Mouse (Mus musculus) forebrain, embryonic 12.5 days (tissue): ENCODE measurements at regions not wholly inside any gene's neighbourhood (a gene's known extent, or its start where the extent isn't known, plus 50 kb on each side); places are given as distances from the start of the nearest gene placed in this dataset.
A peak's percentile ranks its signal among the peaks of the same experiment; 100 is the strongest.

Experiments used
- ATAC-seq: fragments of 200-750 bp; cut with Nextera tagmentation; 2 replicates; pipeline ENCODE4 v1.8.0; 2017; ENCODE audit warnings: moderate TSS enrichment; ENCODE audit not compliant: low FRiP score
- H3K27ac ChIP-seq: fragments of 300-500 bp; sonication (generic); 2 replicates; pipeline ENCODE4 v1.5.1; 2016; ENCODE audit warnings: mild to moderate bottlenecking
- H3K27me3 ChIP-seq: fragments of 300-500 bp; sonication (generic); 2 replicates; pipeline ENCODE4 v1.6.1; 2016; ENCODE audit warnings: mild to moderate bottlenecking
- H3K36me3 ChIP-seq: fragments of 300-500 bp; sonication (generic); replicated peaks from 2 replicates; pipeline ENCODE4 v1.6.1; 2016; ENCODE audit warnings: mild to moderate bottlenecking
- H3K4me1 ChIP-seq: fragments of 300-500 bp; sonication (generic); 2 replicates; pipeline ENCODE4 v1.6.1; 2016
- H3K4me2 ChIP-seq: fragments of 300-500 bp; sonication (generic); 2 replicates; pipeline ENCODE4 v1.6.1; 2016; ENCODE audit warnings: mild to moderate bottlenecking, moderate library complexity
- H3K4me3 ChIP-seq: fragments of 300-500 bp; sonication (generic); replicated peaks from 2 replicates; pipeline ENCODE4 v1.5.1; 2016; ENCODE audit warnings: mild to moderate bottlenecking
- H3K9ac ChIP-seq: fragments of 300-500 bp; sonication (generic); 2 replicates; pipeline ENCODE4 v1.6.1; 2016; ENCODE audit warnings: mild to moderate bottlenecking
- H3K9me3 ChIP-seq: fragments of 300-500 bp; sonication (generic); 2 replicates; pipeline ENCODE4 v1.6.1; 2016
- WGBS: fragments of 180-500 bp; shearing (Covaris S2); methylation state at CpG from one replicate; pipeline ENCODE4 v1.1.7; 2016; 5-methylcytosine and 5-hydroxymethylcytosine counted together

DNA sequence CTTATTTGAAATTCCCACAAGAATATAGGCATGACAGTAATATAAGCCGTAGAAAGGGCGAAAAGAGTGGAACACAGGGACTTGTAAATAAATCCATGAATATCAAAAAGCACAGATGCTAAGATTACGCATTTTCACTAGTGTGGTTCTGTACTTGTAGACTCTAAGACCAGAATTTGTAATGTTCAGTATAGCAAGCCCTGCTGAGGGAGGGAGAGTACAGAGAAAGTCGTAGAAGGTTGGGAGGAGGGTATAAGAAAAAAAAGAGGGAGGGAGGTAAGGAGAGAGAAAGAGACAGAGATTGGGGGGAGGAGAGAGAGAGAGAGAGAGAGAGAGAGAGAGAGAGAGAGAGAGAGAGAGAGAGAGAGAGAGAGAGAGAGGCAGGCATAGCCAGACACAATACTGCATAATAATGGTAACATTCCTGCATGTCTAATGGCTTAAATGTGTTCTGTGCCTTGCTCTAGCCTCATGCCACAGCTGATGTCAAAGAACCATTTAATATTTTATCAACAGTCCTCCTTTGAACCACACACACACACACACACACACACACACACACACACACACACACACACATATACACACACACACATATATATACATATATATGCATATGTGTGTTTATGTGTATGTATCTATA lies 354.1 kb upstream of the Tmem161b start:
- H3K4me3 ChIP-seq = no peak overlapping the region
- H3K36me3 ChIP-seq = no peaks in the 10 kb centered on the region
- 55% methylated on average over 4 of the region's 4 CpGs for WGBS
- no peaks in the 10 kb centered on the region for H3K27me3 ChIP-seq
- H3K4me2 ChIP-seq = no peak overlapping the region
- ATAC-seq = peak; percentile 64
- no peaks in the 10 kb centered on the region for H3K9me3 ChIP-seq
- peak overlapping the region; percentile 72 for H3K27ac ChIP-seq
- H3K4me1 ChIP-seq = peaks cover 20% of the 10 kb centered on the region
- no peak overlapping the region for H3K9ac ChIP-seq

DNA sequence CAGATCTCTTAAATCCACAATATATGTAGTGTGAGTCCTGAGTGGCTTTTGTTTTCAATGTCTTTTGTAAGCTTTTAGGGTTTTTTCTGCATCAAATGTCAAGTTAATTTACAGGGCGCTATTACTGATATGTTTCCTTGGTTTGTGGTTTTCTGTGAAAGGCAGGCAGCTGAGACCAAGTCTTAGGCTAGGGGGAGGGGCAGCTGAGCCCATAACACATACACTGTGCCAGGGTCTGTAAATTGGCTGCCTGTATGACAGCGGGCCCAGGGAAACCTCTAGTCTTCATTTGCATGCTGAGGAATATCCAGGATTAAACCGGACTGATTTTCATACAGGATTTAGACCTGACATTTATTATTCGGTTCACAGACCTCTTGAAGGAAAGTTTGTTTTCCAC lies 353.2 kb upstream of the Tmem161b start:
- WGBS = 18% methylated on average over 4 of the region's 4 CpGs
- Histone ChIP-seq H3K4me1 (peaks cover 25% of the 10 kb centered on the region), H3K9ac (no peak overlapping the region), H3K27ac (peak overlapping the region; percentile 76), H3K27me3 (no peaks in the 10 kb centered on the region), H3K9me3 (no peaks in the 10 kb centered on the region), H3K4me3 (no peak overlapping the region), H3K4me2 (no peak overlapping the region), H3K36me3 (no peaks in the 10 kb centered on the region)
- peak; percentile 92 for ATAC-seq

DNA sequence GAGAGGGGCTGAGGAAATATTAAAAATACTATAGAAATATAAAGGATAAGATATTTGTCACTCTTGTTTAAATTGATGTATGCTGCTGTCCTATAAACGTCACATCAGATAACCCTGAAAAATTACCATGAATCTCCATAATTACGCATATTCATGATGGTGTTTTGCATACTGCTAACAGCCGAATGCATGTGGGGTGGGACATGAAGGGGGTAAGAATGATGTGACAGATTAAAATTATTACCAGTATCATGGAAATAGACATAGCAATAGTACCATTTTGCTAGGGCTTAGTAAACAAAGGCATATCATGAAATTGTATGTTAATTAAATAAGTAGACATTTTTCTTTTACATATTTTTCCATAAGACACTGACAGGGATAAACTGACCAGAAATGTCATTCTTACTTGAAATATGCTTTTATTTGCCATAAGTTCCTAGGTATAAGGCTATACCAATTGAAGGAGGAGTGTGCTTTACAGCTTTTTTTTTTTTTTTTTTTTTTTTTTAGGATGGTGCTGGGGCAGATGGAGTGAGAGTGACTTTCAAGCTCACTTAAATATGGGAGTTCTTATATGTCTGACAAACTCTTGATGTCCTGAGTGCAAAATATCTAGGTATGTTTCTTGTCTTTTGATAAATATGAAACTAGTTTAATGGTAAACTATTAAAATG lies 349.8 kb upstream of the Tmem161b start:
- no peak overlapping the region for H3K9ac ChIP-seq
- peaks cover 24% of the 10 kb centered on the region for H3K4me1 ChIP-seq
- no peak for ATAC-seq
- no peak overlapping the region; the same call in 1 of the 2 replicates for H3K27ac ChIP-seq
- H3K4me3 ChIP-seq = no peak overlapping the region
- no peaks in the 10 kb centered on the region for H3K27me3 ChIP-seq
- H3K4me2 ChIP-seq = no peak overlapping the region
- H3K36me3 ChIP-seq = no peaks in the 10 kb centered on the region
- H3K9me3 ChIP-seq = no peaks in the 10 kb centered on the region
- WGBS = 45% methylated on average over 3 of the region's 3 CpGs

DNA sequence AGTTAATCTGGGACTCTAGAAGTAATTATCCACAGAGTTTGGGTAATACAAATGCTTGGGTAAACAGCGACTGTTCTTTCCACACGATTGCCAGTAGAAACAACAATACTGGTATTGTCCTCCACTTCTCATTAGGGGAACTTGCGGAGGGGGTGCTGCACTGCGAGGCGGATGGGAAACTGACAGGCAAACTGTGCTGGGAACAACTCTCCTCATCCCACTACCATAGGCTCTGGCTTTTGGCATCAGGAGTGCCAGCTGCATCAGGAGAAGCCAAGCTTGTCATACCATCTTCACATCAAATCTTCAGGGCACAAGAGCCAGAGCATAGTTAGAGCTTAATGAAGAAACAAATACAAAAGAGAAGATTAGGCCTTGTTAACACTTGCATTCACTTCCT lies 349.2 kb upstream of the Tmem161b start:
- no peaks in the 10 kb centered on the region for H3K9me3 ChIP-seq
- H3K9ac ChIP-seq = no peak overlapping the region
- H3K36me3 ChIP-seq = no peaks in the 10 kb centered on the region
- no peaks in the 10 kb centered on the region for H3K27me3 ChIP-seq
- peak overlapping the region; percentile 70 for H3K27ac ChIP-seq
- H3K4me3 ChIP-seq = no peak overlapping the region
- WGBS = 3% methylated on average over 5 of the region's 5 CpGs
- 0 out of 2 replicates have a peak overlapping the region, but pooled peaks have one; percentile 8 for H3K4me2 ChIP-seq
- peak; percentile 82 for ATAC-seq
- H3K4me1 ChIP-seq = peaks cover 21% of the 10 kb centered on the region

DNA sequence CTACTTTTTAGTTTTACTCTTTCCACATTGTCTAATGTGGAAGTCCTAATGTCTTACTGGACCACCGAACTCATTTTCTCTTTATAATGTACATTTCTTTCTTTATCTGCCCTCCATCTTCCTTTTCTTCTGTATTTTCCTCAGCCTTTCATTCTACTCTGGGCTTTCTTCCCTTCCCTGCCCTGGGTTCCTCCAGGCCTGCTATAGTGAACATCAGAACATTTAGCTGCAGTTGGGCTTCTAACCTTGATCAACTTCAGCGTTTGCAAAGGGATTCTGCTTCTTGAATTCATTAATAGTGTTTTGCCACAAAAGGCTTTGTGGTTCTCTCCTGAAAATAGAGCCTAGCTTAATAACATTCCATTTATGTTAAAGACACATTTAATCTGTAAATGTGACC lies 342.5 kb upstream of the Tmem161b start:
- Histone ChIP-seq H3K36me3 (no peaks in the 10 kb centered on the region), H3K4me3 (no peak overlapping the region), H3K9me3 (no peaks in the 10 kb centered on the region), H3K27ac (peak overlapping the region; percentile 83), H3K27me3 (no peaks in the 10 kb centered on the region), H3K4me2 (no peak overlapping the region), H3K9ac (no peak overlapping the region), H3K4me1 (peaks cover 32% of the 10 kb centered on the region)
- 25% methylated on average over 2 of the region's 2 CpGs for WGBS
- ATAC-seq = no peak

DNA sequence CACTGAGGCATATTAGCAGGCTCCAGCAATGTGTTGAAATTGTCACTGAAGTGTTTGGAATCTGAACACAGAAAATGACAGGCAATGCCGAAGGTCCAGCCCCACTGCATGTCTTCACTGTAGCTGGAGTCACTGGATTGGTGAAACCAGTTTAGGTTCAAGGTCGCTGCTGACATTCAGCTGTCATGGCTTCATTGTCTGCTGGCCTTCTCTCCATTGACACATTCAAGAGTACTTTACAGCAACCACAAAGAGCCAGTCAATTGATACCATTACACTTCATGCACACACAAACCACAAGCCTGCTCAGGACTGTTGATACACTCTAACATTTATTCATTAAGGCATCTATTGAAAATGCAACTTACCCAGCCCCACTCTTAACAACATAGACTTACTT lies 341.8 kb upstream of the Tmem161b start:
- Histone ChIP-seq H3K27ac (peak overlapping the region; percentile 83), H3K4me1 (peaks cover 39% of the 10 kb centered on the region), H3K27me3 (no peaks in the 10 kb centered on the region), H3K9ac (no peak overlapping the region), H3K9me3 (no peaks in the 10 kb centered on the region), H3K4me2 (0 out of 2 replicates have a peak overlapping the region, but pooled peaks have one; percentile 16), H3K4me3 (no peak overlapping the region), H3K36me3 (no peaks in the 10 kb centered on the region)
- peak; percentile 78 for ATAC-seq
- 19% methylated on average over 2 of the region's 2 CpGs for WGBS

DNA sequence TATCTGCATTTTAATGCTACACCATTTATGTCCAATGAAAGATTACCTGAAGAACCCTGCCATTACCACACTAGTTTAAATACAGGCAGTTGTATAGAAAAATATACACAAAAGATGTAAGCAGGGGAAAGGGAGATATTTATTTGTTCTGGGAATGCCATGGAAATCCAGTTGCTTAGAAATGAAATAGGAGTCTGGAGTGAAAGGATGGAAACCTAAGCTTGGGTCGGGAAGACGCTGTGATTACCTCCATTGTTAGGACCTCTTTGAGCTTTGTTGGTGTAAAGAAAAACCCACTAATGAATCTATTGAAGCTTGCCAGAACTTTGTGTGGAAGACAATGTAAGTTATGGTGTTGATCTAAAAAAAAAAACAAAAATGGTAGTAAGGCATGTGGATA lies 341.3 kb upstream of the Tmem161b start:
- 10% methylated on average over 2 of the region's 2 CpGs for WGBS
- ATAC-seq = no peak; the same call in 1 of the 2 replicates
- no peak overlapping the region for H3K4me3 ChIP-seq
- peak overlapping the region; percentile 83 for H3K27ac ChIP-seq
- H3K4me2 ChIP-seq = no peak overlapping the region
- no peak overlapping the region for H3K9ac ChIP-seq
- no peaks in the 10 kb centered on the region for H3K9me3 ChIP-seq
- peaks cover 42% of the 10 kb centered on the region for H3K4me1 ChIP-seq
- no peaks in the 10 kb centered on the region for H3K27me3 ChIP-seq
- no peaks in the 10 kb centered on the region for H3K36me3 ChIP-seq

DNA sequence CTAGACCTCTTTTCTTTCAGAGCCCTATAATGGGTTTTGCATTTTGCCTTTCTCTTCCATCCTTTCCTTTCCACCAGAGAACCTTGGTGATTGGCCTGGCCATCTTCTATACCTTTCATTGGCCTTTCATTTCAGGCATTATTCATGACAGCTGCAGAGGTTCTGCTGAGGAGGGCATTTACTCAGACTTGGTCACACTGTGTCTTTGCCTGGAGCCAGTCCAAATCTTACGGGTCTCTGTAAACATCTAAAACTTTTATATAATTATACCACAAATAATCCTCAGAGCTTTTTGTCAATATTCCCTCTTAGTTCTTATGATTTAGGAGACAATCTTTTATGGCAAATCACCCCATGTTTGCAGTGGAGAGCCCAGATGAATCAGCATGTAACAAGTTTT lies 339.3 kb upstream of the Tmem161b start:
- Histone ChIP-seq H3K9ac (no peak overlapping the region), H3K4me1 (peaks cover 40% of the 10 kb centered on the region), H3K27me3 (no peaks in the 10 kb centered on the region), H3K4me3 (no peak overlapping the region), H3K4me2 (no peak overlapping the region), H3K36me3 (no peaks in the 10 kb centered on the region), H3K9me3 (no peaks in the 10 kb centered on the region), H3K27ac (0 out of 2 replicates have a peak overlapping the region, but pooled peaks have one; percentile 9)
- WGBS = 41% methylated on average over 1 of the region's 1 CpGs
- ATAC-seq = no peak

DNA sequence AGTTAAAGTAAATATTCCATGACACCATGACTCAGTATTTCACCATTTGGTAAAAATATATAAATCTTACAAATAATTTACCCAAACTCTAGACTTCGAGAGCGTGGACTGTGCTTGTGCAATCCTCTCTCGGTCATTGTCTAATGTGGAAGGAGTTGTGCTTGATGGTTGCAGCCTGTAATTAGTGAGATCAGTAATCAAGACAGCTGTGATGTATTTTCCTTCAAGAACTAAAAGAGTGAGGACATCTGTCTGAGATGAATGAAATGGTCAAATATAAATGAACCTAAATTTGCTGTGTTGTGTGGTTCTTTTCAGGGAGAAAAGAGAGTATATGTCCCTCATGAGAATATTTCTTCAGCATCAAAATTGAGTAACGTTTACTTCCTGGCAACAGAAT lies 338.3 kb upstream of the Tmem161b start:
- H3K36me3 ChIP-seq = no peaks in the 10 kb centered on the region
- no peaks in the 10 kb centered on the region for H3K9me3 ChIP-seq
- peak overlapping the region; percentile 90 for H3K27ac ChIP-seq
- H3K27me3 ChIP-seq = no peaks in the 10 kb centered on the region
- H3K4me1 ChIP-seq = peaks cover 40% of the 10 kb centered on the region
- H3K9ac ChIP-seq = no peak overlapping the region
- H3K4me3 ChIP-seq = no peak overlapping the region
- no peak for ATAC-seq
- H3K4me2 ChIP-seq = no peak overlapping the region
- WGBS = 36% methylated on average over 4 of the region's 4 CpGs

DNA sequence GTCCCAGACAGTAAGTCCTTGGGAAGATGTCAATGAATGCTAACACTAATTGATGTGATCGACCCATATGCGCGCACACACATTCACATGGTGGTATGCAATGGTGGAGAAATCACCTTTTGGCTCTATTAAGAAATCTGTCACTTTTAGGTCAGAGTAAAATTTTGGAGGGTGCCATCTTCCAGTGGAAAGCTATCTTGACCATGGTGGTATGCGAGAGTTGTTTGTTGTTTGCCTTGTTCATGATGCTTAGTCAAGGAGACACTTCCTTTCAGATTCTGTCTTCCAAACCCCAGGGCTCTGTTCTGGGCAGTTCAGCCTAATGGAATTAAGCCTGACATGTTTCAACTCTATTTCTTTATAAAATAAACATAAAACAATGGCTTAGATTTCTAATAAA lies 337.9 kb upstream of the Tmem161b start:
- H3K36me3 ChIP-seq = no peaks in the 10 kb centered on the region
- 55% methylated on average over 4 of the region's 4 CpGs for WGBS
- H3K4me1 ChIP-seq = peaks cover 40% of the 10 kb centered on the region
- H3K27ac ChIP-seq = peak overlapping the region; percentile 90
- no peak overlapping the region for H3K9ac ChIP-seq
- no peak overlapping the region for H3K4me3 ChIP-seq
- H3K4me2 ChIP-seq = peak overlapping the region; percentile 24
- H3K9me3 ChIP-seq = no peaks in the 10 kb centered on the region
- H3K27me3 ChIP-seq = no peaks in the 10 kb centered on the region
- no peak; the same call in 1 of the 2 replicates for ATAC-seq

DNA sequence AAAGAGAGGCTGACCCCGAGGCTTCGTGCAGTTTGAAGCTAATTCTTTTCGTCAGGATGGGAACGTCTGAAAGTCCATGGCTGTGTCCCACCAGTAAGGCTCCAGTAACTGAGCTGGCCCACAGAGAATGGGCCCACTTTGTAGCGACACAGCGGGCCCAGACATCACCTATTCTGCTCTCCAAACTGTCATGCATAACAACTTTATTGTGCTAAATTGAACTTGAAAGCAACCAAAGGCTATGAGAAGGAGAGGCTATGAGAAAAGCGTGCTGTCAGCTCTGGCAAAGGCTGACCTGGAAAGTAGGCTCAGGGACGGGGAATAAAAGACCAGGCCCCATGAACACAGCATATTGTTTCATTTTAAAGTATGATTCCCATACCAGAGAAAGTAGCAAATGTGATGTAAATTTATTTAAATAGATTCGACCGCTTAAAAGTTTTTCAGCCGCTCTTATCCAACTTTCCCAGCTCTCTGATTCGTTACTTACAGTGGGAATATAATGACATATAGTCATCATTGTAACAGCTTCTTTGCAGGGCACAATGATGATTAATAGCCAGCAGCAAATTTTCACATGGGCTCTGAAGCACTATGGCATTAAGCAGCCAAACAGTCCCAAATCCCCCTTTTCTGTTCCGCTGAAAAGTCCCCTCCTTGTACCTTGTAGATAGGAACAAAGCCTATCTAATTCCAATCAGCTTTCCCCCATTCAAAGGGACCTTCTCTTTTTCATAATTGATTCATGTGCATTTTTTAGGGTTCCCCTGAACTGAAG lies 337.1 kb upstream of the Tmem161b start:
- Histone ChIP-seq H3K9ac (no peak overlapping the region), H3K4me3 (no peak overlapping the region), H3K4me1 (peaks cover 36% of the 10 kb centered on the region), H3K27ac (peak overlapping the region; percentile 90), H3K27me3 (no peaks in the 10 kb centered on the region), H3K9me3 (no peaks in the 10 kb centered on the region), H3K36me3 (no peaks in the 10 kb centered on the region), H3K4me2 (peak overlapping the region; percentile 24; the same call in 1 of the 2 replicates)
- peak; percentile 87 for ATAC-seq
- 10% methylated on average over 13 of the region's 13 CpGs for WGBS

DNA sequence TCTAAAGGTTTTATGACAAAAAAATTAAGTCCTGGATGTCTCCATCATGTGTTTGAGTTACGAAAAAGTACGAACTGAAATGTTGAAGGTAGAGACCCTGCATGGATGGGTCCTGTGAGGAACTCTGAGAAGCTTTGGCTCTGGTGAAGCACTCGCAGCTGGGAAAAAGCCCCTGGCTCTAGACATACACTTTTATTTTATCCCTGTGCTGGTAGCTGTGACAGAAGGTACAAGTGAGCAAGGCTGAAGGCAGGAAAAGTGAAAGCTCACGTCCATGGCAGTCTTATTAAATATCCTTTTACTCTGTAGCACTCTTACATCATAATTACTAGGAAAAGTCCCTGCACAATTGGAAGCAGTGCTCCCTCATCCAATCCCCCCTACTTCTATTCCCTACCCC lies 336.4 kb upstream of the Tmem161b start:
- WGBS = 31% methylated on average over 4 of the region's 4 CpGs
- peaks cover 29% of the 10 kb centered on the region for H3K4me1 ChIP-seq
- H3K27ac ChIP-seq = peak overlapping the region; percentile 90
- H3K9me3 ChIP-seq = no peaks in the 10 kb centered on the region
- H3K36me3 ChIP-seq = no peaks in the 10 kb centered on the region
- H3K9ac ChIP-seq = no peak overlapping the region
- no peaks in the 10 kb centered on the region for H3K27me3 ChIP-seq
- H3K4me2 ChIP-seq = peak overlapping the region; percentile 19; the same call in 1 of the 2 replicates
- 0 out of 2 replicates have a peak, but pooled peaks have one; percentile 19 for ATAC-seq
- H3K4me3 ChIP-seq = no peak overlapping the region
